Mouse (Mus musculus) MEL (cell line): Measurements from ENCODE around the gene Misp.
A peak's percentile ranks its signal among the peaks of the same experiment; 100 is the strongest.

ENCODE experiments used
- CHD1 ChIP-seq: IDR thresholded peaks from 2 replicates; pipeline ENCODE4 v1.6.1; 2012; ENCODE audit warnings: low read depth, mild to moderate bottlenecking, inconsistent platforms, low read length, improper control_type of control experiment
- CTCF ChIP-seq, 3 experiments: IDR thresholded peaks in 2 of 3; conservative IDR thresholded peaks in 1 of 3; 2 replicates each; pipeline ENCODE4 v1.5.1; 2011 to 2012; ENCODE audit warnings: low read length in 3 of 3, low read depth in 2 of 3, mild to moderate bottlenecking in 2 of 3, improper control_type of control experiment in 1 of 3, inconsistent platforms in 1 of 3, mixed read lengths in 1 of 3, moderate library complexity in 1 of 3; ENCODE audit not compliant: control insufficient read depth in 1 of 3, insufficient read depth in 1 of 3, poor library complexity in 1 of 3, severe bottlenecking in 1 of 3
- E2F4 ChIP-seq: IDR thresholded peaks from 2 replicates; pipeline ENCODE4 v1.6.1; 2011; ENCODE audit warnings: low read depth, low read length, improper control_type of control experiment, borderline replicate concordance
- GATA1 ChIP-seq: IDR thresholded peaks from 2 replicates; pipeline ENCODE4 v1.6.1; 2011; ENCODE audit warnings: low read depth, low read length, improper control_type of control experiment
- JUND ChIP-seq: IDR thresholded peaks from 2 replicates; pipeline ENCODE4 v1.6.1; 2011; ENCODE audit warnings: low read depth, mild to moderate bottlenecking, improper control_type of control experiment, low read length
- MEF2A ChIP-seq: IDR thresholded peaks from 2 replicates; pipeline ENCODE4 v1.6.1; 2014; ENCODE audit warnings: low read depth, mild to moderate bottlenecking, inconsistent platforms, low read length, improper control_type of control experiment; ENCODE audit not compliant: poor library complexity, insufficient replicate concordance, severe bottlenecking; ENCODE audit errors: extremely low read depth
- MYC ChIP-seq: IDR thresholded peaks from 2 replicates; pipeline ENCODE4 v1.6.1; 2011; ENCODE audit warnings: low read depth, mild to moderate bottlenecking, low read length, improper control_type of control experiment, moderate library complexity
- NELFE ChIP-seq: IDR thresholded peaks from 2 replicates; pipeline ENCODE4 v1.6.1; 2011; ENCODE audit warnings: low read depth, low read length, improper control_type of control experiment
- POLR2A ChIP-seq, 2 experiments: IDR thresholded peaks; 2 replicates each; pipeline ENCODE4 v1.6.1; 2011 to 2012; ENCODE audit warnings: low read length in 2 of 2, mild to moderate bottlenecking in 2 of 2, control low read depth in 1 of 2, improper control_type of control experiment in 1 of 2, low read depth in 1 of 2, moderate library complexity in 1 of 2; ENCODE audit not compliant: control insufficient read depth in 1 of 2, insufficient read depth in 1 of 2, poor library complexity in 1 of 2
- USF1 ChIP-seq: IDR thresholded peaks from 2 replicates; pipeline ENCODE4 v1.6.1; 2014; ENCODE audit warnings: low read depth, mild to moderate bottlenecking, inconsistent platforms, low read length, improper control_type of control experiment, moderate library complexity
- ZMIZ1 ChIP-seq: IDR thresholded peaks from 2 replicates; pipeline ENCODE4 v1.6.1; 2012; ENCODE audit warnings: low read depth, mild to moderate bottlenecking, inconsistent platforms, low read length, improper control_type of control experiment, moderate library complexity

GRCm38 (mm10) chr10:79783920-79784800 lies 36.6 kb upstream of the Misp start:
- no peak for TF ChIP-seq USF1
- TF ChIP-seq GATA1, result no peak
- no peak for TF ChIP-seq CHD1
- TF ChIP-seq MYC, result no peak
- no peak for TF ChIP-seq JUND
- peak; percentile 70 to 76 (median 74) for TF ChIP-seq CTCF (IDR thresholded peaks at IDR 0.05 in 2 of 3, conservative IDR thresholded peaks at IDR 0.05 in 1 of 3; ENCODE audit: control insufficient read depth in 1 of 3, insufficient read depth in 1 of 3, low read depth in 2 of 3, low read length in 3 of 3, poor library complexity in 1 of 3, severe bottlenecking in 1 of 3)
- no peak for TF ChIP-seq ZMIZ1
- TF ChIP-seq POLR2A (IDR thresholded peaks at IDR 0.05; ENCODE audit: control insufficient read depth in 1 of 2, insufficient read depth in 1 of 2, low read depth in 1 of 2, low read length in 2 of 2, poor library complexity in 1 of 2), result no peak
- TF ChIP-seq NELFE, result no peak
- no peak for TF ChIP-seq E2F4
- TF ChIP-seq MEF2A, result no peak
